Mouse (Mus musculus): ENCODE results near the gene Zfp775. TPM values are rescaled to one million over a fixed set of nuclear protein-coding genes. Genes with fewer than 3 reads are reported as not detected.

Zfp775 gene
- polyA plus RNA-seq, 1 experiment from 2014 or later, result 5.4 TPM

- Histone ChIP-seq H3K27ac (replicated peaks in 1 of 2; ENCODE audit: control insufficient read depth in 1 of 2, insufficient read depth in 1 of 2, low read depth in 2 of 2, low read length in 2 of 2) (no peak overlapping the region), H3K4me3 (ENCODE audit: control insufficient read depth in 1 of 2, insufficient read depth in 1 of 2, low read depth in 1 of 2, low read length in 2 of 2) (no peak overlapping the region), H3K9ac (ENCODE audit: low read length) (no peak overlapping the region), H3K36me3 (ENCODE audit: control insufficient read depth, insufficient read depth, low read length) (no peaks in the 10 kb centered on the region), H3K27me3 (ENCODE audit: control insufficient read depth, insufficient read depth, low read length) (no peaks in the 10 kb centered on the region), H3K9me3 (ENCODE audit: control insufficient read depth, low read length) (no peaks in the 10 kb centered on the region), H3K4me2 (ENCODE audit: low read length) (no peak overlapping the region), H3K4me1 (ENCODE audit: control insufficient read depth in 2 of 2, insufficient read depth in 2 of 2, low read length in 2 of 2) (0 out of 4 replicates have a peak, but pooled peaks cover under 1 to 2% of the 10 kb centered on the region in 2 experiments)
- no peak for ATAC-seq (ENCODE audit: insufficient number of reproducible peaks, insufficient read depth, low FRiP score, low read depth)
- WGBS, result 22% methylated on average over 4 of the region's 4 CpGs
Measured at GRCm38 (mm10) chr6:48642764-48643292, 41.0 kb downstream of the Zfp775 start.

- H3K27ac ChIP-seq (replicated peaks in 1 of 2; ENCODE audit: control insufficient read depth in 1 of 2, insufficient read depth in 1 of 2, low read depth in 2 of 2, low read length in 2 of 2), result no peak overlapping the region
- no peak; the same call in 1 of the 2 replicates for ATAC-seq (ENCODE audit: insufficient number of reproducible peaks, insufficient read depth, low FRiP score, low read depth)
- no peaks in the 10 kb centered on the region for H3K27me3 ChIP-seq (ENCODE audit: control insufficient read depth, insufficient read depth, low read length)
- H3K4me1 ChIP-seq (ENCODE audit: control insufficient read depth in 2 of 2, insufficient read depth in 2 of 2, low read length in 2 of 2), result 0 out of 4 replicates have a peak, but pooled peaks cover 0 to 2% of the 10 kb centered on the region in 2 experiments
- no peak overlapping the region for H3K4me3 ChIP-seq (ENCODE audit: control insufficient read depth in 1 of 2, insufficient read depth in 1 of 2, low read depth in 1 of 2, low read length in 2 of 2)
- no peak overlapping the region for H3K4me2 ChIP-seq (ENCODE audit: low read length)
- H3K9me3 ChIP-seq (ENCODE audit: control insufficient read depth, low read length), result no peaks in the 10 kb centered on the region
- H3K36me3 ChIP-seq (ENCODE audit: control insufficient read depth, insufficient read depth, low read length), result no peaks in the 10 kb centered on the region
- WGBS, result 8% methylated on average over 12 of the region's 12 CpGs
- H3K9ac ChIP-seq (ENCODE audit: low read length), result no peak overlapping the region
Measured at GRCm38 (mm10) chr6:48645660-48646308, 43.9 kb downstream of the Zfp775 start.

GRCm38 (mm10) chr6:48646309-48646690 lies 44.4 kb downstream of the Zfp775 start:
- no peak overlapping the region for H3K27ac ChIP-seq (replicated peaks in 1 of 2; ENCODE audit: control insufficient read depth in 1 of 2, insufficient read depth in 1 of 2, low read depth in 2 of 2, low read length in 2 of 2)
- H3K4me1 ChIP-seq (ENCODE audit: control insufficient read depth in 2 of 2, insufficient read depth in 2 of 2, low read length in 2 of 2), result 0 out of 4 replicates have a peak, but pooled peaks cover 0 to 2% of the 10 kb centered on the region in 2 experiments
- ATAC-seq (ENCODE audit: insufficient number of reproducible peaks, insufficient read depth, low FRiP score, low read depth), result no peak
- no peaks in the 10 kb centered on the region for H3K36me3 ChIP-seq (ENCODE audit: control insufficient read depth, insufficient read depth, low read length)
- H3K4me3 ChIP-seq (ENCODE audit: control insufficient read depth in 1 of 2, insufficient read depth in 1 of 2, low read depth in 1 of 2, low read length in 2 of 2), result no peak overlapping the region
- no peaks in the 10 kb centered on the region for H3K9me3 ChIP-seq (ENCODE audit: control insufficient read depth, low read length)
- no peak overlapping the region for H3K4me2 ChIP-seq (ENCODE audit: low read length)
- no peak overlapping the region for H3K9ac ChIP-seq (ENCODE audit: low read length)
- H3K27me3 ChIP-seq (ENCODE audit: control insufficient read depth, insufficient read depth, low read length), result no peaks in the 10 kb centered on the region
- WGBS, result 59% methylated on average over 4 of the region's 4 CpGs

GRCm38 (mm10) chr6:48646995-48647394 lies 45.1 kb downstream of the Zfp775 start, which contains the start of gene Gimap8:
Gene Gimap8, plus strand, starts transcription at chr6:48647234.
- no peak within 1 kb of the TSS for H3K4me3 ChIP-seq (ENCODE audit: control insufficient read depth in 1 of 2, insufficient read depth in 1 of 2, low read depth in 1 of 2, low read length in 2 of 2)

GRCm38 (mm10) chr6:48647611-48648010 lies 45.7 kb downstream of the Zfp775 start:
- ATAC-seq (ENCODE audit: insufficient number of reproducible peaks, insufficient read depth, low FRiP score, low read depth), result no peak
- Histone ChIP-seq H3K4me3 (ENCODE audit: control insufficient read depth in 1 of 2, insufficient read depth in 1 of 2, low read depth in 1 of 2, low read length in 2 of 2) (no peak overlapping the region), H3K4me2 (ENCODE audit: low read length) (peak overlapping the region; percentile 34; the same call in 1 of the 2 replicates), H3K36me3 (ENCODE audit: control insufficient read depth, insufficient read depth, low read length) (no peaks in the 10 kb centered on the region), H3K27ac (replicated peaks in 1 of 2; ENCODE audit: control insufficient read depth in 1 of 2, insufficient read depth in 1 of 2, low read depth in 2 of 2, low read length in 2 of 2) (no peak overlapping the region), H3K27me3 (ENCODE audit: control insufficient read depth, insufficient read depth, low read length) (no peaks in the 10 kb centered on the region), H3K9ac (ENCODE audit: low read length) (no peak overlapping the region), H3K9me3 (ENCODE audit: control insufficient read depth, low read length) (no peaks in the 10 kb centered on the region), H3K4me1 (ENCODE audit: control insufficient read depth in 2 of 2, insufficient read depth in 2 of 2, low read length in 2 of 2) (0 out of 4 replicates have a peak, but pooled peaks cover 0 to 2% of the 10 kb centered on the region in 2 experiments)
- WGBS, result 74% methylated on average over 2 of the region's 2 CpGs

More at GRCm38 (mm10) chr6:48646995-48647394, 45.1 kb downstream of the Zfp775 start, which contains the start of gene Gimap8:
- Histone ChIP-seq H3K9me3 (ENCODE audit: control insufficient read depth, low read length) (no peaks in the 10 kb centered on the region), H3K36me3 (ENCODE audit: control insufficient read depth, insufficient read depth, low read length) (no peaks in the 10 kb centered on the region), H3K27me3 (ENCODE audit: control insufficient read depth, insufficient read depth, low read length) (no peaks in the 10 kb centered on the region), H3K27ac (replicated peaks in 1 of 2; ENCODE audit: control insufficient read depth in 1 of 2, insufficient read depth in 1 of 2, low read depth in 2 of 2, low read length in 2 of 2) (no peak within 1 kb of the TSS), H3K4me2 (ENCODE audit: low read length) (peak within 1 kb of the TSS; percentile 34; the same call in 1 of the 2 replicates), H3K9ac (ENCODE audit: low read length) (no peak within 1 kb of the TSS), H3K4me1 (ENCODE audit: control insufficient read depth in 2 of 2, insufficient read depth in 2 of 2, low read length in 2 of 2) (0 out of 4 replicates have a peak, but pooled peaks cover 0 to 2% of the 10 kb centered on the region in 2 experiments)
- no peak for ATAC-seq (ENCODE audit: insufficient number of reproducible peaks, insufficient read depth, low FRiP score, low read depth)
- whole genome bisulfite sequencing, result 46% methylated on average over 3 of the region's 3 CpGs

- 80% methylated on average over 4 of the region's 4 CpGs for WGBS
- Histone ChIP-seq H3K4me3 (ENCODE audit: control insufficient read depth in 1 of 2, insufficient read depth in 1 of 2, low read depth in 1 of 2, low read length in 2 of 2) (no peak overlapping the region), H3K9me3 (ENCODE audit: control insufficient read depth, low read length) (no peaks in the 10 kb centered on the region), H3K27me3 (ENCODE audit: control insufficient read depth, insufficient read depth, low read length) (no peaks in the 10 kb centered on the region), H3K4me1 (ENCODE audit: control insufficient read depth in 2 of 2, insufficient read depth in 2 of 2, low read length in 2 of 2) (0 out of 4 replicates have a peak, but pooled peaks cover 0 to 2% of the 10 kb centered on the region in 2 experiments), H3K27ac (replicated peaks in 1 of 2; ENCODE audit: control insufficient read depth in 1 of 2, insufficient read depth in 1 of 2, low read depth in 2 of 2, low read length in 2 of 2) (no peak overlapping the region), H3K9ac (ENCODE audit: low read length) (no peak overlapping the region), H3K36me3 (ENCODE audit: control insufficient read depth, insufficient read depth, low read length) (no peaks in the 10 kb centered on the region), H3K4me2 (ENCODE audit: low read length) (no peak overlapping the region)
- ATAC-seq (ENCODE audit: insufficient number of reproducible peaks, insufficient read depth, low FRiP score, low read depth), result no peak
Measured at GRCm38 (mm10) chr6:48648779-48649178, 46.9 kb downstream of the Zfp775 start.

GRCm38 (mm10) chr6:48650041-48650440 lies 48.2 kb downstream of the Zfp775 start:
- Histone ChIP-seq H3K4me3 (ENCODE audit: control insufficient read depth in 1 of 2, insufficient read depth in 1 of 2, low read depth in 1 of 2, low read length in 2 of 2) (no peak overlapping the region), H3K27me3 (ENCODE audit: control insufficient read depth, insufficient read depth, low read length) (no peaks in the 10 kb centered on the region), H3K9me3 (ENCODE audit: control insufficient read depth, low read length) (no peaks in the 10 kb centered on the region), H3K27ac (replicated peaks in 1 of 2; ENCODE audit: control insufficient read depth in 1 of 2, insufficient read depth in 1 of 2, low read depth in 2 of 2, low read length in 2 of 2) (no peak overlapping the region), H3K4me1 (ENCODE audit: control insufficient read depth in 2 of 2, insufficient read depth in 2 of 2, low read length in 2 of 2) (0 out of 4 replicates have a peak, but pooled peaks cover 0 to 2% of the 10 kb centered on the region in 2 experiments), H3K36me3 (ENCODE audit: control insufficient read depth, insufficient read depth, low read length) (no peaks in the 10 kb centered on the region), H3K9ac (ENCODE audit: low read length) (no peak overlapping the region), H3K4me2 (ENCODE audit: low read length) (no peak overlapping the region)
- no peak for ATAC-seq (ENCODE audit: insufficient number of reproducible peaks, insufficient read depth, low FRiP score, low read depth)
- WGBS, result 84% methylated on average over 9 of the region's 9 CpGs
